Mouse (Mus musculus) retina, adult 2 months (tissue): ENCODE measurements around the gene Gm28308.

Experiments
- DNase-seq: peaks from one replicate; pipeline ENCODE4 v3.0.0-alpha.2; 2012; ENCODE audit warnings: low read depth, low spot score

The Gm28308 gene

GRCm38 (mm10) chr6:52205221-52205620, 7.9 kb downstream of the Gm28308 start:
- DNase-seq, result no peak

- DNase-seq, result no peak
Measured at GRCm38 (mm10) chr6:52204050-52204752, 8.9 kb downstream of the Gm28308 start, which contains the start of gene Hoxa5. Gene Hoxa5, minus strand, starts transcription at chr6:52204587.

GRCm38 (mm10) chr6:52203371-52204049, 9.6 kb downstream of the Gm28308 start:
- DNase-seq, result no peak

GRCm38 (mm10) chr6:52203121-52203370, 10.1 kb downstream of the Gm28308 start:
- no peak for DNase-seq

GRCm38 (mm10) chr6:52202362-52203120, 10.6 kb downstream of the Gm28308 start:
- DNase-seq, result no peak

GRCm38 (mm10) chr6:52201269-52201668, 11.9 kb downstream of the Gm28308 start:
- DNase-seq, result no peak

- no peak for DNase-seq
Measured at GRCm38 (mm10) chr6:52200751-52201250, 12.3 kb downstream of the Gm28308 start.

GRCm38 (mm10) chr6:52200073-52200750, 12.9 kb downstream of the Gm28308 start:
- no peak for DNase-seq

- DNase-seq, result no peak
Measured at GRCm38 (mm10) chr6:52197271-52197670, 15.9 kb downstream of the Gm28308 start.

GRCm38 (mm10) chr6:52196811-52197210, 16.3 kb downstream of the Gm28308 start:
- DNase-seq, result no peak

- DNase-seq, result no peak
Measured at GRCm38 (mm10) chr6:52194690-52195089, 18.4 kb downstream of the Gm28308 start.

GRCm38 (mm10) chr6:52191860-52192550, 21.1 kb downstream of the Gm28308 start:
- peak; percentile 20 for DNase-seq

GRCm38 (mm10) chr6:52190906-52191810, 22.0 kb downstream of the Gm28308 start, which contains the start of gene Hoxa4:
Gene Hoxa4, minus strand, starts transcription at chr6:52191753.
- no peak for DNase-seq

- DNase-seq, result no peak
Measured at GRCm38 (mm10) chr6:52190410-52190809, 22.7 kb downstream of the Gm28308 start.

GRCm38 (mm10) chr6:52189909-52190308, 23.2 kb downstream of the Gm28308 start:
- no peak for DNase-seq

GRCm38 (mm10) chr6:52189172-52189591, 24.0 kb downstream of the Gm28308 start:
- DNase-seq, result no peak

GRCm38 (mm10) chr6:52186500-52186899, 26.6 kb downstream of the Gm28308 start:
- no peak for DNase-seq

- no peak for DNase-seq
Measured at GRCm38 (mm10) chr6:52185834-52186233, 27.3 kb downstream of the Gm28308 start.

GRCm38 (mm10) chr6:52185222-52185621, 27.9 kb downstream of the Gm28308 start:
- DNase-seq, result no peak

- no peak for DNase-seq
Measured at GRCm38 (mm10) chr6:52184668-52185067, 28.5 kb downstream of the Gm28308 start.
